Mouse (Mus musculus): ENCODE data around the gene Sgce.

Sgce gene

DNA sequence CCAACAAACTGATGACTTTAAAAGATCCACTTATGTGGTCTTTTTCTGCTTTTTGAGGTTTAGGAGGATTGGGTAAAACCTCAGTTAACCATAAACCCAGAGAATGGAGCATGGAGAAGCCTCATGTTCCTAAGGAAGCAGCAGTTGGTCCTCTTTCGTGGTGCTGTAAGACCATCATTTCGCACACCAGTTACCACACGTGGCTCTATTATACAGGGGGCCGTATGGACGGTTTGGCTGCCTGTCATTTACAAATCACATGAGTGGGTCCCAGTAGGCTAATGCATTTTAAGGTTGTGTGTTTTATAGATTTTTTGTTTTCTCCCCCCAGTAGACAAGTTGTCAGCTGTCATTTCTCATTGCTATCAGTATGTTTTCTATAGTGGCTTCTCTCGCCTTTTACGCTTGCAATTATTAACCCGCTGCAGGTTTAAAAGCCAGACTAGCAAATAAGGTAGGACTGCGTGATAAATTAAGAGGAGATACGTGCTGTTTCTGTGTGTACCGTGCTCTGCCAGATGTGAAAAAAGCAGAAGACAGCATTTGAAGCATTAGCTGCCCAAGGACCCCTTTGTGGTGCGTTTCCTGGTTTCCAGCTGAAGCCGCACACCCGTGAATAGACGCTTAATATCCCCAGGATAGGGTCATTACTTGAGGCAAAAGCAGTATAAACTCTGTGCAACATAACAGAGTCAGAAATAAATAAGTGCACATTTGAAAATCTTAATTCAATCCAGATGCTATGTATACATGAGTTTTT lies 22.8 kb downstream of the Sgce start:
- DNase-seq (ENCODE audit: low read depth, low spot score) = no peak

DNA sequence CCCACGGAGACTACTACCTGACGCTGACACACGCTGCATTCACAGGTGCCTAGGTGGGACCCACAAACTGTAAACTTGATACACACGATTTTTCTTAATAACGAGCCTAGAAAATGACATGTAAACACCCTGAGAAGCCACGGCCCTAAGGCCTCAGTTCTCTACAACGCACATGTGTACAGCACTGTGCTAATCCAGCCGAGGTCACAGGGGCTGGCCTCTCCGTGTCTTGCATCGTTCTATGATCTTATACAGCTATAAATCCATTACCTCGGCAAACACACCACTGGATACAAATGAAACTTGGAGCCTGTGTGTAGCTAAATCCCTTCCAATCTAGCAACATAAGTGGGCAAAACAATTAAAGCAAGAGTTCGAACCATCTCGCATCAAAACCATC lies 24.3 kb downstream of the Sgce start:
- no peak for DNase-seq (ENCODE audit: low read depth, low spot score)

DNA sequence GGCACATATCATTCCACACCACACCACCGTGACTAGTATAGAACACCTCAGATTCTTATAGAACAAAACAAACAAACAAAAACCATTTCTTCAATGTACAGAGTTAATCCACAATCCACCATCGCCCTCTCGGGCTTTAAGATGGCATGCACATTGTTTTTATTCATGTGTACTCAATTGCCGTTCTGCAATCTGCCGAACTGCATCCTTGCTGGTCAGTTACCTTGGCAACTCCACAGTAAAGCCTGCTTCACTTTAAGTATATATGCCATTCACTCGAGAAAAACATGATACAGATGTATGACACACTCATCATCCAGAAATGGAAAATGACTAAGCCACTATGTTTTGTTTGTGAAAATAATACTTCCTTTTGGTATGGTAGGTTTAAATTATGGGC lies 24.9 kb downstream of the Sgce start:
- peak; percentile 33 for DNase-seq (ENCODE audit: low read depth, low spot score)

DNA sequence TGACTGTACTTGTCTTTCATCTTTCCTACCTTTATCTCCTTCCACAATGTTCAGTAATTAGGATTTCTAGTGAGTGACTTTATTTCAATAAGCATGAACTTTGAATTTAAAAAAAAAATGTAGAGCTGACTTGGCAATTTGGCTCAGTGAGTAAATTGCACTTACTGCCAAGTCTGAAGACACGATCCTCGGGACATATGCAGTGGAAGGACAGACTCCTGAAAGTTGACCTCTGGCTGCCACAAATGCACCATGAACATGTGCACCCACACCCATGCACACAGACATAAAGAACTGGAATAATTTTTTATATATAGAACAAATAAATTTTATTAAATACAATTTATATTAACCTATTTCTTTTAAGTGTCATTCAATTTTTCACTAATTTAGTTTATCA lies 29.7 kb downstream of the Sgce start:
- no peak for DNase-seq (ENCODE audit: low read depth, low spot score)

DNA sequence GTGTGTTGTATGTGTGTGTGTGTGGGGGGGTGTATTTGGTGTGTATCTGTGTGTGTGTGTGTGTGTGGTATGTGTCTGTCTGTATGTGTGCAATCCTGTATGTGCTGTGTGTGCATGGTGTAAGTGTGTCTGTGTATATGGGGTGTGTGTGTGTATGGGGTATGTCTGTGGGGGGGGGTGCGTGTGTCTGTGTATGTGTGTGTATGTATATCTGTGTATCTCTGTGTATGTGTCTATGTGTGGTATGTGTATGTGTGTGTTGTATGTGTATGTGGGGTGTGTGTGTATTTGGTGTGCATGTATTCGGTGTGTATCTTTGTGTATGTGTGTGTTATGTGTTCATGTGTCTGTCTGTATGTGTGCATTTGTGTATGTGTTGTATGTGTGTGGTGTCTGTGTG lies 30.8 kb downstream of the Sgce start:
- no peak for DNase-seq (ENCODE audit: low read depth, low spot score)

DNA sequence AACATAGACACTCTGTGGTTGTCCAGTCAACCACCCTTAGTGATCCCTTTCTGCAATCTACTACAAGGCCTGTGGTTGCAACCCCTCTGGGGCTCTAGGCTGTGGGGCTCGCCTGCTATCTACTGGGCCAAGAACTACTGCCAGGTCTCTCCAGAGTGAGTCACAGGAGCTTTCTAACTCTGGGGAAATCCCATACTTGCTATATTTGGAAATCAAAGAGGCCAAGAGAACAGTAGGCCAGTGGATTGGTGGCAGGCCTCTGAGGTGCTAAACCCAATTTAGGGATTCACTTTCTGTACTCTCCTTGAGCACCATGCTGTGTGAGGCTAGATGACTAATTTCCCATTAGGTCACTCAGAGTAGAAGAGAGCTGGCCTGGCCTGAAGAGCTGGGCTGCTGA lies 38.0 kb downstream of the Sgce start:
- peak; percentile 33 for DNase-seq (ENCODE audit: low read depth, low spot score)

DNA sequence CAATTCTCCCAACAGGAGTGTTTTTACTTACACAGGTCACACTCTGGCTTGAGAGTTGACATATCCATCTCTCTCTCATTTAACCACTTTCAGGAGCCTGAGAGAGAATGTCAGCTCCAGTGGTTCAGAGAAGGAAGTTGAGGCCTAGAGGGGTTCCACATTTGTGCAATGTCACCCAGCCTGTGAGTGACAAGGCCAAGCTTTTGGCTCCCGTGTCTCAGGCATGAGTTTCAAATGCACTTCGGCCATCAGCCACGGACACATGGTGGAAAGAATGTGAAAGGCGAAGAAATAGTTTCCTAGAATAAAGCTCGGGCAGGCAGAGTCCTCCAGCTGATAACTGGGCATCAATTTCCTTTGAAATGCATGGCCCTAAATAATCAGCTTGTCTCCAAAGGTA lies 40.6 kb downstream of the Sgce start:
- DNase-seq (ENCODE audit: low read depth, low spot score) = no peak

DNA sequence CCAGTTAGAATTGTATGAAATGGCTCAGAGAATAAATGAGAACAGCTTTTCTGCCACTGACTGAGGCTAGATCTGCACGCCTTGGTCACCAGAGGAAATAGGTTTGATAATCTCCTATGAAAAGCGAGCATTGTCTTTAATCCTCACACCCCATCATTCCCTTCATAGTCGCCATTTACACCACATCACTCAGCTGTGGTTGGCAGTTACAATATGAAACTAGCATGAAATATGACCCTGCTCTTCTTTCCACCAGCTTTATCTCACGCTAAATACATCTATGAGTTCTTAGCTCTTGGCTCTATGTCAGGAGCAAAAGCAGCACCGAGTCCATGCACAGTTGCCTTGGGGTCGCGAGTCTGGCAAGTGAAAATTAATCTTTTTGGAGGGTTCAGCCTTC lies 43.1 kb downstream of the Sgce start:
- DNase-seq (ENCODE audit: low read depth, low spot score) = no peak

DNA sequence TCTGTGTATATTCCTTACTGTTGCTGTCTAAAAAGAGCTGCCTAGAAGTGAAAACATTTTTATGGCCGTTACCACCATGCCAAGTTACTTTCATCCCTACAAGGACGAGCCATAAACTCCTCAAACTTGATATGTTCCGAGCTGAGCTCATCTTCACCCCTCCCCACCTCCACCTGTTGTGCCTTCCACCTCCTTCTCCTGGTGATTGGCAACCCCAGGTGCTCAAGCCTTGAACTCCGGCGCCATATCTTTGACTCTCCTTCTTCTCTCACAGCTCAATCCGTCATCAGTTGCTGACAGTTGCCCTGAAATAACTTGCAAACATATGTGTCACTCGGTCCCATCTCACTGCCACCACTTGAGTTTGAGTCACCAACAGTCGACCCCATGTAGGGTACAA lies 45.4 kb downstream of the Sgce start:
- no peak for DNase-seq (ENCODE audit: low read depth, low spot score)

DNA sequence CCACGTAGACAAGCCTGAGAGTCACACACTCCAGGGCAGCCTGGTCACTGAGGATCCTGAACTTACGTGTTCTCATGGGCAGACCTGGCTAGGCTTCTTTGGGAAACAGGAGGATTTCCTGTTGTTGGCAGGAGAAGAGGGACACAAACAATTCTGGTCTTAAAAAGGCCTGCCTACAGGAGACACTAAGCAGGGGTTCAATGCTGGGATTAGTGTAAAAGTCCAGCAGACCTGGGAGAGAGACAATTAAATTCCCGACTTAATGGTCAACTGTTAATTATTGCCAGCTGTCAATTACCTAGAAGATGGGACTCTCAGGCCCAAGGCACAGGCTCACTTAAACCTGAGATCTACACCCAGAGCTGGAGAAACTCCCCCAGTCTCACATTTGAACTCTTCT lies 51.2 kb downstream of the Sgce start:
- DNase-seq (ENCODE audit: low read depth, low spot score) = no peak

DNA sequence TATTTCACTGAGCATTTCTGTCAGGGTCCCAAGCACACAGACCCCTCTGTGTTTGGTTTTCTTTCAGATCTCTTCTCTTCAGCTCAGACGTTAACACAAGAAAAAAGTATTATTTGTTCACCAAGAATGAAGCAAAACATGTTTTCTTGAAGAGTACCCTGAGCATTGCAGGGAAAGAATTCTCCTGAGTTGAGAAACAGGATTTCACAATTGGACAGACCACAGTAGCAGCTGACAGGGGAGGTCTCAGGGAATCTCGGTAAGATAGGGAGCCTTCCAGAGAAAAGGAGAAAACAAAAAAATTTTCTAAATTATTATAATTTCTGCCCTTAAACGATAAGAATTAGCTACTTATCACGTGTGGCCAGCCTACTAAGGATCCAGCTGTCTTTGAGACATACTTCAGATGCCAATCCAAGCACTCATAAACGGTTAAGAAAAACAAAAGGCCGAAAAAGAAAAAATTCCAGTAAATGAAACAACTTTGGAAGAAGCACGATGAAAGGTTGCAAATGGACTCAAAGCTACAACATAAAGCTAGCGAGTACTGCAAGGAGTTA lies 52.3 kb downstream of the Sgce start:
- no peak for DNase-seq (ENCODE audit: low read depth, low spot score)

DNA sequence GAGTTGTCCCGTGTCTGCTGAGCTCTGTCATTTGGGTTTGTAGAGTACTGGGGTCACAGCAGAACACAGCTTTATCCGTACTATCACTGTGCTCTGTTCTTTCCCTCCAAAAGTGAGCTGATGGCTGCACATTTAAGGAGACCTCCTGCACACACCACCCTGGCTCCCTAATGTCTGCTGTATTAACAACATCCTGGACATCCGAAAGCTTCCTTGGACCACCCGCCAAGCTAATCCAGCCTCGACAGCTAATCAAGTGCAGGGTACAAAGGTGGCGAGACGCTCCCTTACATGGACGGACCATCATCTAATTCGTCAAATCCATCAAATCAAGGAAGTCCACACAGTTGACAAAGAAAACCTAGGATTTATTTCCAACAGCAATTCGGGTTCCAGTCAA lies 53.5 kb downstream of the Sgce start:
- no peak for DNase-seq (ENCODE audit: low read depth, low spot score)

DNA sequence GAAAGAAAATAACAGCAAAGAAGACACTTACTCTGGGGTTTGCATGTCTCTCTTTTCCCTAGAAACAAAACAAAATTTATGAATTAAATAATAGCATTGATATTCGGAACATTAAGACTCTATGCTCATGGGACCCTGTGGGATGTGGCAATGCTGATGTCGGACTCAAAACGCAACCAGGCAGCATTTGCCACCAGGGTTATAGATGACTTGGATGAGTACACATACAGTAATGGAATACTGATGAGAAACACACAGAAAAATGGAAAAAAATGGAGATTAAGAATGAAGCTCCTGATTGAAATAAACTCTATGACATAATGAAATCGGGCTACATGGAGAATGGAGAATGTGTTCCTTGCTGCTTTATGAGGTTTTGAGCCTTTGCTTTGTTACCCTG lies 56.6 kb downstream of the Sgce start:
- no peak for DNase-seq (ENCODE audit: low read depth, low spot score)

DNA sequence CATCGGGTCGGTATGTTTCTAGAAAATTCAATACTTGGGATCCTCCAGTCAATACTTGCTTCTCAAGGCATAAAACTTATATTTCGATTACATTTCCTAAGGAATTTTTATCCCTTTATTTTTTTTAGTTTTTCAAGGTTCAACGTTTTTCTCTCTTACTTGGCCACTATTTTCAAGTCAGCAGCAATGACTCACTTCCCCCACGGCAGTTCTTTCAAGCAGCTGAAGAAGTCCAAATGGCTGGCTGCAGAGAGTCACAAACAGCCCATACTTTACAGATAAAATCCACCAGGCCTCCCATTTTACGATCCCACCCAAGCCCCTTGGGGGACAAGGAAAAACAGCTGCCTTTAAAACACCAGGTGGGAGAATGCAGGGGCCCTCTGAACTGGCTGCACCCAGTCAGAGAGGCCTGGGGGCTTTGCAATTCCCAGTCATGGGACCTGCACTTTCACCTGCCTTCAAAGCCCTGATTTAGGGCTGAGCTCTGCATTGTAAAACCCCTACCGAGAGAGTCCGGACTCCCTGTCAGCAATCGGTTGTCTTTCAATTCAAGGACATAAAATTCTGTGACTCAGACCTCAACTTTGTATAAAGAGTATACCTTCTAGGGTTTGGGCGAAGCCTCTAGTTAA lies 62.2 kb downstream of the Sgce start:
- peak; percentile 14 for DNase-seq (ENCODE audit: low read depth, low spot score)

DNA sequence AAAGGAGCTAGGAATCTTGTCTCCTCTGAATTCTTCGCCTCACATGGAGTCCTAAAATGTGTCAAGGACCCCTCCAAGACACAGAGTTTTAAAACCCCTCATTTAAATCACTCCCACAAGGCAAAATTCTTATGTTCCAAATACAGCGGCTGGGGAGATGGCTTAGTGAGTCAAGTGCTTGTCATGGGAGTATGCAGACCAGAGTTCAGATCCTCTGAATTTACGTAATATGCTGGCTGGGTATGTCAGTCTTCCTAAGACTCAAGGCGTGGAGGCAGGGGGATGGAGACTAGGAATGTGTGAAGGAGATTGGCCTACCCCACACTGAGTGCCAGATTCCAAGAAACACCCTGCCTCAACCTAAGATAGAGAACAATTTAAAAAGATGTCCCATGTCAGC lies 66.4 kb downstream of the Sgce start:
- DNase-seq (ENCODE audit: low read depth, low spot score) = no peak

DNA sequence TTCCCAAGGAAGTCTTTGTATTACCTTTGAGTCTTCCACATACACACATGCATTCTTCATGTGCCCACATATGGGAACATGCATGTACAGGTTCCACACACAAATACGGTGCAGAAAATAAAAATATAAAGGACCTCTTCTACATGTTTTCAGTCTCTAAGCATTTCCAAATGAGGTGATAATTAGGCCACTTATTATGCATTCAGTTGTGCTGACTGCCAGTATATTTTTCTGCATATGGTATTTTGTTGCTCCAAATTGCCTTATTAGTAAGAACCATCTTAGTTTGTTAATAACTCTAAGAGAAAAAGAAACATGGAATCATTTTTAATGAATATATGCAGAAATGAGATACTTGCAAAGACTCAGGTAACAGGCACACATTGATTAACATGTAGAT lies 67.0 kb downstream of the Sgce start:
- no peak for DNase-seq (ENCODE audit: low read depth, low spot score)

DNA sequence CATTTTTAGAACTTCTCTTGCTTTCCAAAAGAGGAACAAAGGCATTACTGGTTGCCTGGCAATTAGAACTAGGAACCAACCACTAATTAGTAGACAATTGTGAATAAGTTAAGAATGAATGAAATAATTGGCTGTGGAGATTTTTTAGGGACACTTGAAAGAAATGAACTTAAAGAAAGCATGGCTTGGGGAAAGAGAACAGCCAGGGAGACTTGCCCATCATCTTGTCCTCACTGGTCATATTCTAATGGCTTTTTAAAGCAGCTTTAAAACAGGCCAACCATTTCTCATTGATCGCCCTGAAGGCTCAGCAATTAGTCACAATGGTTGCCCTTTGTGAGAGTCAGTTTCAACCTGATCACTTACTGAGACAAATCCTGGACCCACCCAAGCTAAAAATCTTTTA lies 69.6 kb downstream of the Sgce start:
- peak; percentile 8 for DNase-seq (ENCODE audit: low read depth, low spot score)

DNA sequence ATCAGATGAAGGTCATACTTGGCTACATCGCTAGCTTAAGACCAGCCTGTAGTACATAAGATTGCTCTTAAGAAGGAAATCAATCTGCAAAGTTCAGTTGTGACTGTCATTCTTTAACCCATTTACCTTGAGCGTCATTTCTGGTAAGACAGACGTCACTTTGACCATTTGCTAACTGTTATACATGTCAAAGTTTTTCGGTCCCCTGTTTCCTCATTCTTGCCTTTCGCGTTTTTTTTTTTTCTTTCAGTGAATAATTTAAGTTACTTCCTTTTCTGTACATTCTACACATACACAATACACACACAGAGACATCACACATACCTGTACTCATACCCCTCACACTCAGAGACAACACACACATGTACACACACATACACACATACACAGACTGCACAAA lies 81.9 kb downstream of the Sgce start:
- no peak for DNase-seq (ENCODE audit: low read depth, low spot score)

DNA sequence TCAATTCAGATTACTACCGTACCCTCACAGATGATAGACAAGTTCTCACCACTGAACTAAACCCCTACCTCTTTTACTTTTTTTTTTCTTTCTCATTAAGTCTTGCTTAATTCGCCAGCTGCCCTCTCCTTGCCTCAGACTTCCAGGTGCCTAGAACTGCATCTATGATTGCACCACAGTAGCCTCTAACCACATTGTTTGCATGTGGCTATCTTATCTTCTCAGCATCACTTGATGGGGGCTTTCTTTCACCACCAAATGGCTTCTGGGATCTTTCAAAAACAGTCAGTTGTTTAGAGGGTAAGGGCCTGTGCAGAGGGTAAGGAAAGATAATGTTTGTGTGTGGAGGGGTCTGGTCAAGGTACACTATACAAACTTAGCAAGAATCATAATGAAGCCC lies 82.7 kb downstream of the Sgce start:
- DNase-seq (ENCODE audit: low read depth, low spot score) = no peak

DNA sequence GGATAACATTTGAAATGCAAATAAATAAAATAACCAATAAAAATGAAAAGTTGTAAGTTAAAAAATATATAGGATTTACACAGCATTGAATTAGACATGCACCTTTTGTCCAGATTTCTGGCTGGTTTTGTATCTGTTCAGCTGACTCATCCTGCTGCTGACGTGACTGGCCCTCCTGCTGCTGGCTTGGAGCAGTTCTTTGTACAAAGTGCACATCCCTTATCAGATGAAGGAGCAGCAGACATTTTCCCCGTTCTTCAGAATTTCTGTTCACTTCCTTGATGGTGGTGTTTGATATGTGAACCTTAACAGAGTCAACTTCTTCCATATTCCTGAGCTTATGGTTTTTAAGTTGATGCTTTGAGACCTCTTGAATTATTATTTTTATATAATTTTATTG lies 83.5 kb downstream of the Sgce start:
- peak; percentile 12 for DNase-seq (ENCODE audit: low read depth, low spot score)

DNA sequence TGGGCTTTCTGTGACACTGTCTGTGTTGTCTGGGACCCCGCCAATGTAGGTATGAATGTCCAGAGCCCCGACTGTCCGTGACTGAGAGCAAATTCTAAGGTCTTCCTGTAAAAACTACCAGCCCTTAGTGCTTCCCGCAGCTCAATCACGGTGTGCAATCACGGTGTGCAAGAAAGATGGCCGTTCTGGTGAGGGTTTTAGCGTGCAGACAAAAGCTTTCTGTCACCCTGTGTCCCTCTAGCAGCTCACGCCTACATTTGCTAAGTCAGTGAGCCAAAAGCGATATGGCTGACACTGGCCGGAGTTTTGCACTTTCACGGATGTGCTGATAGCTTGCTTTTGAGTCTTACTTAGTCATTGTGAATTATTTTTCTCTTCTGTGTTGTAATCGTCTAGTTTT lies 88.1 kb downstream of the Sgce start:
- no peak for DNase-seq (ENCODE audit: low read depth, low spot score)

DNA sequence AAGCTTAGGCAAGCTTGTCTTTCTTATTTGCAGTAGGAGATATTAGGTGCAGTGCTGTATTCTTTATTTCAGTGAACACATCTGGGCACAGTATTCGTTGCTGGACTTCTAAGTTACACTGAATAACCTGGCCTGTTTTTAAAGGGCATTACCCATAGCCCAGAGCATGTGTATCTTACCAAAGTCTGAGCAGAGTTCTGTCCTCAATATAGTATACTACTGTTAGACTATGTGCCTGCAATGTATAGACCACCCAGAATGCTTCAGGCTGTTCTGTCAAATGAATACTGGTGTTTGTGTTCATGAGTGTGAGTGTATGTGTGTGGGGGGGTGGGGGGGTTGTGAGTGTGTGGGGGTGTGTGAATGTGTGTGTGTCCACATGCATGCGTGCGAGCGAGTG lies 91.1 kb downstream of the Sgce start:
- DNase-seq (ENCODE audit: low read depth, low spot score) = no peak

DNA sequence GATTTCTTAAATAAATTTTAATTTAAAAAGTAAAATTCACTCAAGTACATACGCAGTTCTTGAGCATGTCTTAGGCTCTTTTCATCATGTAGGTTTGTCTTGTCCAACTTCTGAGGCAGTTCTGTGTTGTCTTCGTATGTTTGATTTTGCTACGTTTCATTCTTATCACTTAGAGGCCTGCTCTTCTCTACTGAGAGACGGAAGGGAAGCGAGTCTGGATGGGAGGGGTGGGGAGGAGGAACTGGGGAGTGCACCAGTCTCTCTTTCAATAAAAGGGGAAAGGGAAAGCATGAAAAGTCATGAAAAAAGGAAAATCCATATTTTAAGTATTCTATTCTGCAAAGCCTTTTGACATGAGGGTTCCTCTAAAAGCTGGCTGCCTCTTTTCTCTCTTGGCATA lies 91.5 kb downstream of the Sgce start:
- DNase-seq (ENCODE audit: low read depth, low spot score) = peak; percentile 12
